Mouse (Mus musculus) C2C12 (cell line): ENCODE measurements around the gene Fosb.

Experiments
- CEBPB ChIP-seq: IDR thresholded peaks from one replicate; pipeline ENCODE4 v1.6.1; 2011; ENCODE audit warnings: low read depth, mild to moderate bottlenecking, control low read depth, moderate library complexity
- CTCF ChIP-seq: IDR thresholded peaks from one replicate; pipeline ENCODE4 v1.5.1; 2011; ENCODE audit not compliant: control insufficient read depth, insufficient read depth, insufficient read length
- FOSL1 ChIP-seq: IDR thresholded peaks from one replicate; pipeline ENCODE4 v1.8.0; 2011; ENCODE audit warnings: mild to moderate bottlenecking, low read length; ENCODE audit not compliant: poor library complexity, insufficient read depth, severe bottlenecking
- MAX ChIP-seq: IDR thresholded peaks from one replicate; pipeline ENCODE4 v1.6.1; 2011; ENCODE audit warnings: mild to moderate bottlenecking, control low read depth
- MYOD1 ChIP-seq: IDR thresholded peaks from one replicate; pipeline ENCODE4 v1.6.1; 2011; ENCODE audit warnings: low read depth; ENCODE audit not compliant: control insufficient read depth, insufficient read length
- MYOG ChIP-seq: IDR thresholded peaks from one replicate; pipeline ENCODE4 v1.6.1; 2011; ENCODE audit not compliant: control insufficient read depth, insufficient read length; ENCODE audit errors: extremely low read depth

DNA sequence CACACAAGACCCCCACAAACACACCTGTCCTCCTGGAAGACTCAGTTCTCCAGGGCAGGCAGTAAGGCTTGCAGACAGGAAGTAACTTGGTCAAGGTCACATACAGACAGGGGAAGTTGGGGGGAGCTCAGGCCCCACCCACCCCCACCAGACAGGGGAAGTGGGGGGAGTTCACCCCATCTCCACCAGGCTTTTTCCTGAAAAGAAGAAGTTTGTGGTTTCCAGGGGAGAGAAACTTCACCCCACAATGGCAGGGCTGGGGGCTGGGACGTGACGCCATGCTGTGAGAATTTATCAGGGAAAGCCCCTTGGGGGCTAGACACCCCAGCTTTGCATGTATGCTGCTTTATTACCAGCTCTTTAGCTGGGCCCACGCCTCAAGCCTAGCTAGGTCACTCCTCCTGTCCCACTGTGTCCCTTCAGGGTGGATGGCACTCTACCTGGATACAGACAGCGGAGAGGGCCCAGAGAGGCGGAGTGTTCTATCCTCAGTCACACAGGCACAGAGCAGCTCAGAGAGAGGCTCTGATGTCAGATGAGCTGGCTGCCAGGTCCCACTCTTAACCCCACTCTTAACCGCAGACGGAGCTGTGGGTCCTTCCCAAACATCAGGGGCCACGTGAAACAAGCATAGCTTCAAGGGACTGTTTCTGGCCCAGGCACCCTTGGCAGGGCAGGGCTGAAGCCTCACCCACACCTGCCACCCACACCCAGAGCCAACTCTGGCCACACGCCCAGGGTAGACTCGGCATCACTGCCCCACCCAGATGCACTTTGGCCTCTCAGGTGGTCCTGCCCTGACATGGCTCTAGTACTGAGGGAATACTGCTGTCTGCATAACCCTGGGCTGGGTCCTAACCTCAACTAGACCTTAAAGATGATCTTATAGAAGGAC, 43.7 kb downstream of the Fosb start:
- TF ChIP-seq MYOG (no peak), CEBPB (no peak), FOSL1 (no peak), MAX (no peak), CTCF (no peak), MYOD1 (no peak)
